30 mouse cellular contexts compared by ENCODE assay signal in genomic region chr13:118695103-118695502, GRCm38 (mm10). TPM values are rescaled to one million over a fixed set of nuclear protein-coding genes. Genes with fewer than 3 reads are reported as not detected.
DNase-seq lines count a peak whose midpoint lies in the region; ATAC-seq and TF ChIP-seq lines count a peak whose summit lies in the region.
"Had no signal": no experiment of that assay in that cellular context is flagged by ENCODE, and none has a peak within 500 bp of the region (broad histone marks: within the 10 kb centered on the region; RNA-seq: fewer than 3 reads in every experiment).

No protein-coding gene starts in this region.

- 0 out of 2 replicates have a peak, but pooled peaks cover 3% of the 10 kb centered on the region for H3K4me1 ChIP-seq in heart, embryonic 12.5 days (replicated peaks)
- no peaks in the 10 kb centered on the region for H3K4me1 ChIP-seq in heart, embryonic 10.5 days
- H3K4me1 ChIP-seq in lung, embryonic 14.5 days (ENCODE audit: insufficient read depth), result no peaks in the 10 kb centered on the region
- H3K4me1 ChIP-seq: embryonic facial prominence, embryonic 12.5 days; hindbrain, embryonic 12.5 days; limb, embryonic 10.5 days; limb, embryonic 15.5 days; liver, embryonic 13.5 days; neural tube, embryonic 12.5 days had no signal

- H3K4me2 ChIP-seq in heart, embryonic 12.5 days, result 0 out of 2 replicates have a peak overlapping the region, but pooled peaks have one; percentile 25
- no peak overlapping the region for H3K4me2 ChIP-seq in lung, embryonic 14.5 days
- H3K4me2 ChIP-seq: embryonic facial prominence, embryonic 12.5 days; hindbrain, embryonic 12.5 days; limb, embryonic 15.5 days; liver, embryonic 13.5 days; neural tube, embryonic 12.5 days had no signal

- H3K27me3 ChIP-seq in heart, embryonic 12.5 days (replicated peaks), result peaks cover 4% of the 10 kb centered on the region; the same call in 1 of the 2 replicates
- peaks cover 6% of the 10 kb centered on the region; the same call in 1 of the 2 replicates for H3K27me3 ChIP-seq in heart, embryonic 10.5 days (ENCODE audit: insufficient read depth, poor library complexity, severe bottlenecking)
- H3K27me3 ChIP-seq in lung, embryonic 14.5 days (ENCODE audit: insufficient read depth, low read length), result no peaks in the 10 kb centered on the region
- H3K27me3 ChIP-seq: CH12.LX; embryonic facial prominence, embryonic 12.5 days; hindbrain, embryonic 12.5 days; limb, embryonic 15.5 days; liver, embryonic 13.5 days; neural tube, embryonic 12.5 days had no signal

- H3K27ac ChIP-seq in heart, embryonic 12.5 days (ENCODE audit: poor library complexity, severe bottlenecking), result no peak overlapping the region
- H3K27ac ChIP-seq in heart, embryonic 10.5 days, result no peak overlapping the region
- no peak overlapping the region for H3K27ac ChIP-seq in lung, embryonic 14.5 days (ENCODE audit: low read depth)
- H3K27ac ChIP-seq: embryonic facial prominence, embryonic 12.5 days; gastrocnemius, adult 2 months; hindbrain, embryonic 12.5 days; limb, embryonic 10.5 days; limb, embryonic 15.5 days; liver, embryonic 13.5 days; macrophage; neural tube, embryonic 12.5 days had no signal

- 10% methylated on average over 4 of the region's 4 CpGs for WGBS in heart, embryonic 12.5 days
- WGBS in heart, embryonic 10.5 days, result 8% methylated on average over 4 of the region's 4 CpGs
- WGBS in lung, embryonic 14.5 days, result 10% methylated on average over 4 of the region's 4 CpGs

- H3K36me3 ChIP-seq in heart, embryonic 12.5 days, result no peaks in the 10 kb centered on the region
- no peaks in the 10 kb centered on the region for H3K36me3 ChIP-seq in heart, embryonic 10.5 days
- no peaks in the 10 kb centered on the region for H3K36me3 ChIP-seq in lung, embryonic 14.5 days (ENCODE audit: insufficient read depth)
- H3K36me3 ChIP-seq: embryonic facial prominence, embryonic 12.5 days; hindbrain, embryonic 12.5 days; limb, embryonic 10.5 days; limb, embryonic 15.5 days; liver, embryonic 13.5 days; neural tube, embryonic 12.5 days had no signal

- no peak overlapping the region for H3K9ac ChIP-seq in heart, embryonic 12.5 days
- H3K9ac ChIP-seq in lung, embryonic 14.5 days, result no peak overlapping the region
- H3K9ac ChIP-seq: embryonic facial prominence, embryonic 12.5 days; hindbrain, embryonic 12.5 days; limb, embryonic 15.5 days; liver, embryonic 13.5 days; neural tube, embryonic 12.5 days had no signal

- no peak overlapping the region for H3K4me3 ChIP-seq in heart, embryonic 12.5 days
- no peak overlapping the region for H3K4me3 ChIP-seq in heart, embryonic 10.5 days
- H3K4me3 ChIP-seq in lung, embryonic 14.5 days (ENCODE audit: low read depth, low read length), result no peak overlapping the region
- H3K4me3 ChIP-seq: embryonic facial prominence, embryonic 12.5 days; gastrocnemius, adult 2 months; hindbrain, embryonic 12.5 days; limb, embryonic 10.5 days; limb, embryonic 15.5 days; liver, embryonic 13.5 days; myocyte; neural tube, embryonic 12.5 days had no signal

- H3K9me3 ChIP-seq in heart, embryonic 12.5 days (replicated peaks), result no peaks in the 10 kb centered on the region
- no peaks in the 10 kb centered on the region for H3K9me3 ChIP-seq in heart, embryonic 10.5 days
- no peaks in the 10 kb centered on the region for H3K9me3 ChIP-seq in lung, embryonic 14.5 days (ENCODE audit: low read depth, low read length)
- H3K9me3 ChIP-seq: embryonic facial prominence, embryonic 12.5 days; hindbrain, embryonic 12.5 days; limb, embryonic 10.5 days; limb, embryonic 15.5 days; liver, embryonic 13.5 days; neural tube, embryonic 12.5 days had no signal

- ATAC-seq in heart, embryonic 12.5 days (ENCODE audit: insufficient number of reproducible peaks, low FRiP score), result no peak
- peak; percentile 66; the same call in 1 of the 2 replicates for ATAC-seq in lung, embryonic 14.5 days (ENCODE audit: insufficient read depth)
- ATAC-seq: activated CD4-positive, CD25-positive, alpha-beta regulatory T cell, adult 4 months; forebrain, embryonic 16.5 days; intestine, postnatal 0 days had no signal

- TF ChIP-seq CTCF in lung, embryonic 14.5 days (IDR thresholded peaks at IDR 0.05; ENCODE audit: low read depth), result no peak

- peak; percentile 44 to 74 for DNase-seq in cerebellum, postnatal 10 days
- no peak for DNase-seq in cerebellum, adult 11 months
- DNase-seq in heart, embryonic 10.5 days (ENCODE audit: low spot score), result no peak
- DNase-seq in lung, embryonic 14.5 days, result peak; percentile 37
- DNase-seq in lung, postnatal 14 days, result no peak
- peak; percentile 2 for DNase-seq in brain, adult 2 months (ENCODE audit: low read depth, low spot score)
- DNase-seq: adrenal gland, adult 2 months; gastrocnemius, adult 2 months; gastrocnemius, postnatal 36 days; heart, postnatal 14 days; kidney, adult 9 months; kidney, postnatal 14 days; layer of hippocampus, adult 9-11 months; liver, embryonic 13.5 days; lung, adult 18-20 months; right cerebral cortex, adult 18-20 months; spleen, adult 18-20 months; thymus, postnatal 14 days had no signal

RNA-seq across cellular contexts. Expression of gene Fgf10, which starts 25.5 kb away (rescaled TPM):
- polyA plus RNA-seq in heart, embryonic 12.5 days (2016; fragmentation: Nextera tagmentation; extraction: Ambion mirVana), result 0.38 and 0.64 TPM in 2 replicates
- 1.7 and 4.9 TPM in 2 replicates for polyA plus RNA-seq in heart, embryonic 10.5 days (2016; fragmentation: Nextera tagmentation; extraction: Ambion mirVana)
- 16.8 and 19.6 TPM in 2 replicates for polyA plus RNA-seq in lung, embryonic 14.5 days (2014; fragmentation: Nextera tagmentation; extraction: Ambion mirVana)
- polyA plus RNA-seq: activated CD4-positive, CD25-positive, alpha-beta regulatory T cell, adult 4 months; macrophage had no signal

Comparison
In these comparisons a context has a peak if more than half of its experiments do, and no peak if none do; other contexts are left out.
1. DNase-seq: peak in cerebellum, postnatal 10 days (2 of 2), lung, embryonic 14.5 days (single experiment) and brain, adult 2 months (single experiment); none in cerebellum, adult 11 months (single experiment), heart, embryonic 10.5 days (single experiment) and lung, postnatal 14 days (single experiment).